Mouse (Mus musculus): ENCODE measurements around the gene Gzmk. TPM values are rescaled to one million over a fixed set of nuclear protein-coding genes. Genes with fewer than 3 reads are reported as not detected.
A peak's percentile ranks its signal among the peaks of the same experiment; 100 is the strongest.

Gene Gzmk
- polyA plus RNA-seq, 2 experiments: 0.25 TPM; not detected in 1

DNA sequence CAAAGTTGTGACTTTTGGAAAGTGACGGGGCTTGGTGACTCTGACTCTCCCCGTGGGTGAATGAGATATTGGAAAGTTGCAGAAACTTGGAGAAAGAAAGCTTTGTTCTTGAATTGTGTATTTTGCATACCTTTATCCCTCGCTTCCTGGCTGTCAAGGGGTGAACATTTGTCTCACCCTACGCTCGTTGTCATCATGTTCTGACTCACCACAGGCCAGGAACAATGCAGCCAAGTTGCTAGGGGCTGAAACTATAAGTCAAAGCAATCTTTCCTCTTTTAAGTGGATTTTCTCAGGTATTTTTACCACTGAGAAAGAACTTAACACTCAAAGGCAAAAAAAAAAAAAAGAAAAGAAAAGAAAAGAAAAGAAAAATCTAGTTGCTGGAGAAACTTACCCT lies 22.6 kb downstream of the Gzmk start:
- Histone ChIP-seq H3K9me3 (ENCODE audit: control insufficient read depth, low read length) (no peaks in the 10 kb centered on the region), H3K9ac (ENCODE audit: low read depth, low read length, severe bottlenecking) (no peak overlapping the region), H3K4me1 (ENCODE audit: control insufficient read depth, insufficient read depth, low read length) (no peaks in the 10 kb centered on the region), H3K4me3 (replicated peaks; ENCODE audit: low read length) (no peak overlapping the region), H3K27ac (replicated peaks; ENCODE audit: low read depth, low read length) (no peak overlapping the region), H3K27me3 (ENCODE audit: control insufficient read depth, insufficient read depth, low read length) (no peaks in the 10 kb centered on the region), H3K36me3 (ENCODE audit: control insufficient read depth, insufficient read depth, low read length) (no peaks in the 10 kb centered on the region), H3K4me2 (replicated peaks; ENCODE audit: low read depth, low read length, severe bottlenecking) (no peak overlapping the region)
- TF ChIP-seq POLR2A (IDR thresholded peaks at IDR 0.05; ENCODE audit: borderline replicate concordance, extremely low read depth, insufficient read depth, insufficient read length): no peak
- DNase-seq (ENCODE audit: low spot score) (no peak), ATAC-seq (ENCODE audit: low FRiP score, low read depth) (no peak)
- WGBS: 70% methylated on average over 5 of the region's 5 CpGs

DNA sequence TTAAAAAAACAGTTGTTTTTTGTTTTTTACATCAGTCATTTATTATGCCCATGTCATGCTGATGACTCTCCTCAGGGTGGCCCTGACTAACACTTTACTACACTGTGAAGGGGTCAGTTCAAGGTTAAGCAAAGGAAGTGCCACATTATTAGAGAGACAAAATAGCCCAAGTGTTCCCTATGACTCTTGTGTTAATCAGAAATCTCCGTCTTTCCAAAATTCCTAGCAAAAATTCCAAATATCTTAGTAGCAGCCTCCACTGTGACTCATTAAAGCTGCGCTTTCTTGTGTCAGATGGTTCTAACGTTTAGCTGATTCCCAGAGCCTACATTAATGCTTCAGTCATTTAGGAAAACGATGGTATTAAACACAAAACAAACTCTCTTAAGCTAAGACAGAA lies 23.5 kb downstream of the Gzmk start:
- Histone ChIP-seq H3K4me2 (replicated peaks; ENCODE audit: low read depth, low read length, severe bottlenecking) (no peak overlapping the region), H3K36me3 (ENCODE audit: control insufficient read depth, insufficient read depth, low read length) (no peaks in the 10 kb centered on the region), H3K9me3 (ENCODE audit: control insufficient read depth, low read length) (no peaks in the 10 kb centered on the region), H3K27me3 (ENCODE audit: control insufficient read depth, insufficient read depth, low read length) (no peaks in the 10 kb centered on the region), H3K9ac (ENCODE audit: low read depth, low read length, severe bottlenecking) (no peak overlapping the region), H3K27ac (replicated peaks; ENCODE audit: low read depth, low read length) (no peak overlapping the region), H3K4me1 (ENCODE audit: control insufficient read depth, insufficient read depth, low read length) (no peaks in the 10 kb centered on the region), H3K4me3 (replicated peaks; ENCODE audit: low read length) (no peak overlapping the region)
- DNase-seq (ENCODE audit: low spot score) (no peak), ATAC-seq (ENCODE audit: low FRiP score, low read depth) (no peak)
- WGBS: 35% methylated on average over 4 of the region's 4 CpGs
- no peak for TF ChIP-seq POLR2A (IDR thresholded peaks at IDR 0.05; ENCODE audit: borderline replicate concordance, extremely low read depth, insufficient read depth, insufficient read length)

DNA sequence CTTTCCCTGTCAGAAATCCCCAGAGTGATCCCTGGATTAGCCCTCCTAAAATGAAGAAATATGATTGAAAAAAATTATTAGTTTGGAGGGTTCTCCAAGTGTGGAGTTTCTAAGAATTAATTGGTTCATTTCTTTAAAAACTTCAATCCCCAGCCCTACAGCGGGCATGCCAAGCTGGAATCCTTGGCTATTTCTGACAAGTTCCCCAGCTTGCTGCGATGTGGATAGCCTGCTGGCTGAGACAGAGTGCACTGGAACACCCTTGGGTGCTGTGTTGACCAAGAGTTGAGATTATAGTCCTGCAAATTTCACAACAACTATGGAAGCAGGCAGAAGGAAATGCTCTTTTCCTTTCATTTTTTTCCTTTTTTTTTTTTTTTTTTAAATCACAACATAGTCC lies 24.1 kb downstream of the Gzmk start:
- Histone ChIP-seq H3K4me3 (replicated peaks; ENCODE audit: low read length) (no peak overlapping the region), H3K27me3 (ENCODE audit: control insufficient read depth, insufficient read depth, low read length) (no peaks in the 10 kb centered on the region), H3K9me3 (ENCODE audit: control insufficient read depth, low read length) (no peaks in the 10 kb centered on the region), H3K36me3 (ENCODE audit: control insufficient read depth, insufficient read depth, low read length) (no peaks in the 10 kb centered on the region), H3K4me1 (ENCODE audit: control insufficient read depth, insufficient read depth, low read length) (no peaks in the 10 kb centered on the region), H3K9ac (ENCODE audit: low read depth, low read length, severe bottlenecking) (no peak overlapping the region), H3K27ac (replicated peaks; ENCODE audit: low read depth, low read length) (no peak overlapping the region), H3K4me2 (replicated peaks; ENCODE audit: low read depth, low read length, severe bottlenecking) (no peak overlapping the region)
- DNase-seq (ENCODE audit: low spot score) (no peak), ATAC-seq (ENCODE audit: low FRiP score, low read depth) (no peak)
- 85% methylated on average over 2 of the region's 2 CpGs for WGBS
- TF ChIP-seq POLR2A (IDR thresholded peaks at IDR 0.05; ENCODE audit: borderline replicate concordance, extremely low read depth, insufficient read depth, insufficient read length): no peak

DNA sequence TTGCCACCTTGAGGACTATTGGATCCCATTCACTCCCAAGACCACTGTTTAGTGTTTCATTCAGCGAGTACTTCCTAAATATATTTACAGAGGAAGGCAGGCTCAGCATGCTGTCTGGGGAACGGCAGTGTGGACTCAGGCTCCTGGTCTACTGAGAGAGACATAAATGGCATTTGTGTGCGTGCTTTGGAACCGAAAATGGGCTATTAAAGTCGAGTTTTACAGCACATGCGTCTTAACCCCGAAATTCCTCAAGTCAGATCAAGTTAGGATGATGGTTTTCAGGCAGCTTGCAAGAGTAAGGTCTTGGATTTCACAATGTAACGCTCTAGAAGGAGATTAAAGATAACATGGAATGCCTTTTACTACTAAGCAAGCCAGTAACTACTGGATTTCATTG lies 25.0 kb downstream of the Gzmk start:
- peak; percentile 12; the same call in 1 of the 2 replicates for ATAC-seq (ENCODE audit: low FRiP score, low read depth)

DNA sequence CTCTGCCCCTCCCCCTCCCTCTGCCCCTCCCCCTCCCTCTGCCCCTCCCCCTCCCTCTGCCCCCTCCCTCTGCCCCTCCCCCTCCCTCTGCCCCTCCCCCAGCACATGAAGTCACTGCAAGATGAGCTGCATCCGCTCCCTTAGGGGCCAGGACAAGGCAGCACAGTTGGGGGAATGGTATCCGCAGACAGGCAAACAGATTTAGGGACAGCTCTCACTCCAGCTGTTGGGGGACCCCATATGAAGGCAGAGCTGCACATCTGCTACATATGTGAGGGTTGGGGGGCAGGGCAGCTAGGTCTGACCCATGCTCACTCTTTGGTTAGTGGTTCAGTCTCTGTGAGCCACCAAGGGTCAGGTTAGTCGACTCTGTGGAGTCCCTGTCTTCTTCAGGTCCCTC lies 26.4 kb downstream of the Gzmk start:
- Histone ChIP-seq H3K4me3 (replicated peaks; ENCODE audit: low read length) (no peak overlapping the region), H3K9ac (ENCODE audit: low read depth, low read length, severe bottlenecking) (no peak overlapping the region), H3K27me3 (ENCODE audit: control insufficient read depth, insufficient read depth, low read length) (no peaks in the 10 kb centered on the region), H3K4me2 (replicated peaks; ENCODE audit: low read depth, low read length, severe bottlenecking) (no peak overlapping the region), H3K4me1 (ENCODE audit: control insufficient read depth, insufficient read depth, low read length) (no peaks in the 10 kb centered on the region), H3K9me3 (ENCODE audit: control insufficient read depth, low read length) (no peaks in the 10 kb centered on the region), H3K36me3 (ENCODE audit: control insufficient read depth, insufficient read depth, low read length) (no peaks in the 10 kb centered on the region), H3K27ac (replicated peaks; ENCODE audit: low read depth, low read length) (no peak overlapping the region)
- WGBS: 37% methylated on average over 3 of the region's 3 CpGs
- TF ChIP-seq POLR2A (IDR thresholded peaks at IDR 0.05; ENCODE audit: borderline replicate concordance, extremely low read depth, insufficient read depth, insufficient read length): no peak
- DNase-seq (ENCODE audit: low spot score) (no peak), ATAC-seq (ENCODE audit: low FRiP score, low read depth) (no peak)

More for the DNA sequence above, 25.0 kb downstream of the Gzmk start:
- Histone ChIP-seq H3K4me1 (ENCODE audit: control insufficient read depth, insufficient read depth, low read length) (no peaks in the 10 kb centered on the region), H3K9me3 (ENCODE audit: control insufficient read depth, low read length) (no peaks in the 10 kb centered on the region), H3K4me2 (replicated peaks; ENCODE audit: low read depth, low read length, severe bottlenecking) (no peak overlapping the region), H3K36me3 (ENCODE audit: control insufficient read depth, insufficient read depth, low read length) (no peaks in the 10 kb centered on the region), H3K9ac (ENCODE audit: low read depth, low read length, severe bottlenecking) (no peak overlapping the region), H3K4me3 (replicated peaks; ENCODE audit: low read length) (no peak overlapping the region), H3K27me3 (ENCODE audit: control insufficient read depth, insufficient read depth, low read length) (no peaks in the 10 kb centered on the region), H3K27ac (replicated peaks; ENCODE audit: low read depth, low read length) (no peak overlapping the region)
- 21% methylated on average over 8 of the region's 8 CpGs for WGBS
- peak; percentile 30 for DNase-seq (ENCODE audit: low spot score)
- no peak for TF ChIP-seq POLR2A (IDR thresholded peaks at IDR 0.05; ENCODE audit: borderline replicate concordance, extremely low read depth, insufficient read depth, insufficient read length)
